Mouse (Mus musculus) small intestine, adult 2 months (tissue): ENCODE data around the gene Tenm3. TPM values are rescaled to one million over a fixed set of nuclear protein-coding genes. Genes with fewer than 3 reads are reported as not detected.

Experiments used
- H3K27ac ChIP-seq: fragments of 200-500 bp; 2 replicates; pipeline ENCODE4 v1.5.1; 2012; ENCODE audit warnings: low read depth, low read length, control low read depth, inconsistent platforms; ENCODE audit not compliant: insufficient read depth
- H3K27me3 ChIP-seq: fragments of 200-500 bp; 2 replicates; pipeline ENCODE4 v1.6.1; 2012; ENCODE audit warnings: mild to moderate bottlenecking, moderate library complexity, low read length, inconsistent platforms; ENCODE audit not compliant: control insufficient read depth, insufficient read depth
- H3K36me3 ChIP-seq: fragments of 200-500 bp; 2 replicates; pipeline ENCODE4 v1.6.1; 2012; ENCODE audit warnings: mild to moderate bottlenecking, low read length, control low read depth, inconsistent platforms; ENCODE audit not compliant: control insufficient read depth, insufficient read depth
- H3K4me1 ChIP-seq: fragments of 200-500 bp; 2 replicates; pipeline ENCODE4 v1.6.1; 2012; ENCODE audit warnings: low read length, inconsistent platforms, mixed read lengths; ENCODE audit not compliant: control insufficient read depth, insufficient read depth, insufficient read length
- H3K4me3 ChIP-seq: fragments of 200-500 bp; 2 replicates; pipeline ENCODE4 v1.5.1; 2012; ENCODE audit warnings: low read depth, mild to moderate bottlenecking, control low read depth, inconsistent platforms, low read length, moderate library complexity
- CTCF ChIP-seq: fragments of 200-500 bp; IDR thresholded peaks from 2 replicates; pipeline ENCODE4 v1.5.1; 2012; ENCODE audit warnings: low read depth, mild to moderate bottlenecking, control low read depth, inconsistent platforms, low read length, moderate library complexity, mixed read lengths; ENCODE audit not compliant: insufficient replicate concordance, insufficient read length; ENCODE audit errors: extremely low read depth
- POLR2A ChIP-seq: fragments of 200-500 bp; IDR thresholded peaks from 2 replicates; pipeline ENCODE4 v1.6.1; 2012; ENCODE audit warnings: low read depth, mild to moderate bottlenecking, control low read depth, inconsistent platforms, low read length, moderate library complexity
- WGBS: fragments of 180-500 bp; shearing (Covaris S2); methylation state at CpG from one replicate; pipeline ENCODE4 v1.1.7; 2018; 5-methylcytosine and 5-hydroxymethylcytosine counted together
- polyA plus RNA-seq: library from polyadenylated mRNA; depleted of rRNA; stranded (reverse); fragments of >200 nt; gene quantifications from 2 replicates; pipeline ENCODE4 v1.2.3, GENCODE M21; 2012

Tenm3 gene
- polyA plus RNA-seq, 1 experiment = 1.6 TPM

DNA sequence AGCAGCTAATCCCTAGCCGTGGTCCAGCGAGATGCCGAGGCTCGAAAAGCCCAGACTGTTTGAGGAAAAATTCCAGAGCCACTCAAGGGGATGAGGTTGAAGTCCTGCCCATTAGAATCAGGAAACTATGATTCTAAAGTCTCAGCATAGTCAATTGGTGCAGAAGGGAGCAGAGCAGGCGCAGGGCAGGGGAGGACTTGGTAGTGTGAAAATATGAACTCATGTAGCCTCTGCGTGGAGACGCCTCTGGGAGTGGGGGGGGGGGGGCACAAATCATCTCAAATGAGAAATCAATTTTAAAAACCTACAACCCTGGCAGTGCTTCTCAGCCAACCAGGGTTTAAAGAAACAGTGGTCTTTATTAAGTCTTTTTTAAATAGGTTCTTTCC, 392.5 kb downstream of the Tenm3 start:
- WGBS = 66% methylated on average over 7 of the region's 7 CpGs
- H3K27me3 ChIP-seq = no peaks in the 10 kb centered on the region
- TF ChIP-seq POLR2A (no peak), CTCF (no peak)
- no peak overlapping the region for H3K4me3 ChIP-seq
- no peaks in the 10 kb centered on the region for H3K4me1 ChIP-seq
- H3K27ac ChIP-seq = no peak overlapping the region
- no peaks in the 10 kb centered on the region for H3K36me3 ChIP-seq

- H3K4me3 ChIP-seq = no peak overlapping the region
- H3K36me3 ChIP-seq = no peaks in the 10 kb centered on the region
- H3K4me1 ChIP-seq = no peaks in the 10 kb centered on the region
- H3K27ac ChIP-seq = no peak overlapping the region
- no peak for TF ChIP-seq CTCF
- TF ChIP-seq POLR2A = no peak
- 80% methylated on average over 23 of the region's 23 CpGs for WGBS
- H3K27me3 ChIP-seq = no peaks in the 10 kb centered on the region
These were observed 393.1 kb downstream of the Tenm3 start for GRCm38 (mm10) chr8:48450397-48451246.

GRCm38 (mm10) chr8:48449625-48450024, 394.1 kb downstream of the Tenm3 start:
- Histone ChIP-seq H3K4me1 (no peaks in the 10 kb centered on the region), H3K4me3 (no peak overlapping the region), H3K36me3 (no peaks in the 10 kb centered on the region), H3K27me3 (no peaks in the 10 kb centered on the region), H3K27ac (no peak overlapping the region)
- TF ChIP-seq POLR2A (no peak), CTCF (no peak)
- WGBS = 39% methylated on average over 3 of the region's 3 CpGs

DNA sequence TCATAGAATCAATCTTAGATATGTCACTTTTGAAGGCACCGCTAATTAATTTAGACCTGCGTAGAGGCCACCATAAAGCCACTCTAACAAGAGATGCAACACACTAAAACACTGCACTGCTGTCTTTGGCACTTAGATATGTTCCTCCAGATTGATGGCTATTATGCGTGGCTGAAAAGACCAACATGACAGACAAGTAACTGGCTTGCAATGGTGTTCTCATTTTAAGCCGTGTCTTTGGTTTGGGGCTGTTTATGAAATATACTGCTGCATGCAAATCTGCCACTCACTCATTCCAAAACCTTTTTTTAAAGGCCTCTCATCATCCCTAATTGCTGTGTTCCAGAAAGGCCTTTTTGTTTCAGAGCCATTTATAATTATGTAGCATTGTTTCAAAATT, 398.1 kb downstream of the Tenm3 start:
- no peak overlapping the region for H3K27ac ChIP-seq
- no peaks in the 10 kb centered on the region for H3K4me1 ChIP-seq
- H3K36me3 ChIP-seq = no peaks in the 10 kb centered on the region
- 94% methylated on average over 4 of the region's 4 CpGs for WGBS
- no peaks in the 10 kb centered on the region for H3K27me3 ChIP-seq
- no peak for TF ChIP-seq POLR2A
- no peak for TF ChIP-seq CTCF
- no peak overlapping the region for H3K4me3 ChIP-seq

DNA sequence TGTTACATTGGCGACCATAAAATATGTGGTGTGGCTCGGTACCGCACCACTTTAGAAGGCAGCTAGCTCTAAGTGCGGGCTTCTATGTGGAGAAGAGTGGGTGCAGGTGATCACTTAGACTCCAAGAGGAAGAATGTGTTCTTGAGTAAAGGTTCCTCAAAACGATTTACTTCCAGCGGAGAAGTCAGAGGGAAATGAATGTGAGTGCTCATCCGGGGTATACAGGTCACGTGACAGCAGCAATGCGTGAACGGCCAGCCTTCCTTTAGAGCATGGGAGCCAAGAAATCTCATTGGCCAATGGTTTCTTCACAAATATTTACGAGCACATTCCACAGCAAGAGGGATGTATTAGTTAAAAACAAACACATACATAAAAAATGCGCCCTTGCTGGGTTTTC, 404.3 kb downstream of the Tenm3 start:
- no peak overlapping the region for H3K27ac ChIP-seq
- H3K27me3 ChIP-seq = no peaks in the 10 kb centered on the region
- no peaks in the 10 kb centered on the region for H3K36me3 ChIP-seq
- no peak overlapping the region for H3K4me3 ChIP-seq
- H3K4me1 ChIP-seq = no peaks in the 10 kb centered on the region
- TF ChIP-seq CTCF = no peak
- no peak for TF ChIP-seq POLR2A
- 52% methylated on average over 12 of the region's 12 CpGs for WGBS

GRCm38 (mm10) chr8:48437523-48438207, 406.1 kb downstream of the Tenm3 start:
- TF ChIP-seq POLR2A = no peak
- no peak for TF ChIP-seq CTCF

DNA sequence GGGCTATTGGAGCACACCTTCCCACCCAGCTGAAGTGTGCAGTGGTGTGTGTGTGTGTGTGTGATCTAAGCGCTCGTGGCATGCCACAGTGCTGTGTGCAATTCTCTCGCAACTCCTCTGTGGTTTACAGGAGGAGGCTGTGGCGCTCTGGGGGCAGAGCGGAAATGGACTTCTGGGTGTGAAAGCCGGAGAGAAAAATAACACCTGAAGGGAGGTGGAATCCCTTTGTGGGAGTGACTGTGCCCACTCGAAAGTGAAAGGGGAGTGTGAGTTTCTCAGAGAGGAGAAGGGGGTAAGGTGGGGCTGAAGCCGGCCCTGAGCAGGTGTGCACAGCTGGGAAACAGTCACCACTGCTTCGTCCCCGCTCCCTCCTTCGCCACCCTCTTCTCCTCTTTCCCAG, 418.6 kb downstream of the Tenm3 start:
- Histone ChIP-seq H3K4me1 (no peaks in the 10 kb centered on the region), H3K27me3 (no peaks in the 10 kb centered on the region), H3K27ac (no peak overlapping the region), H3K36me3 (no peaks in the 10 kb centered on the region), H3K4me3 (no peak overlapping the region)
- TF ChIP-seq CTCF (no peak), POLR2A (no peak)
- WGBS = 78% methylated on average over 11 of the region's 11 CpGs

More at GRCm38 (mm10) chr8:48437523-48438207, 406.1 kb downstream of the Tenm3 start:
- Histone ChIP-seq H3K36me3 (no peaks in the 10 kb centered on the region), H3K27ac (no peak overlapping the region), H3K27me3 (no peaks in the 10 kb centered on the region), H3K4me1 (no peaks in the 10 kb centered on the region), H3K4me3 (no peak overlapping the region)
- 82% methylated on average over 16 of the region's 16 CpGs for WGBS
